Mouse (Mus musculus) T-helper 17 cell (primary cell): ENCODE data around the gene Sesn2.
"Not testable (repeated sequence)": the region's sequence is repeated elsewhere in the genome, so short reads cannot be mapped to it uniquely, and the experiment has no call there.

Experiments used
- in situ Hi-C, 2 experiments: fragments of 300-600 bp; cut with MboI, MseI; formaldehyde crosslinking; loops; 1 replicate in 1 of 2; 2 replicates in 1 of 2; pipeline ENCODE4 v1.15.1; 2025; ENCODE audit warnings: high pct_unique_total_duplicates in 2 of 2

The Sesn2 gene

GRCm38 (mm10) chr4:132510352-132510798 lies at the start of gene Sesn2:
Gene Sesn2 (minus strand): TSS chr4:132510501.
- in situ Hi-C loops: loop anchor here (5.0 to 25.0 kb wide), 4 partner anchors 48 to 1573 kb away; partner anchors contain the start of genes Matn1 (in 1 of the 2), Med18 (in 1 of the 2) and Phactr4 (in 1 of the 2)

DNA sequence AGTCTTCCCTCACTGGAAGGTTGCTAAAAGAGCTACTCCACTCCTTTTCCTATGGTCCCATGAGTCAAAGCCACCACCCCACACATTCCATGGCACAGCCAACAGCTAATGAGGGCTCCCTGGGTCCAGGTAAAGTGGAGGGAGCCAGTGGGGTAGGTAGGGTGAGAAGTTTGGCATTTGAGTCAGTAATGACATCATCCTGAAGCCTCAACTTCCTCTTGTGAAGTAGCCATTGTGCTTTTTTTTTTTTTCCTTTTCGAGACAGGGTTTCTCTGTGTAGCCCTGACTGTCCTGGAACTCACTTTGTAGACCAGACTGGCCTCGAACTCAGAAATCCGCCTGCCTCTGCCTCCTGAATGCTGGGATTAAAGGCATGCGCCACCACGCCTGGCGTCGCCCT lies 45.2 kb upstream of the Sesn2 start:
- in situ Hi-C loops: not testable (repeated sequence)

DNA sequence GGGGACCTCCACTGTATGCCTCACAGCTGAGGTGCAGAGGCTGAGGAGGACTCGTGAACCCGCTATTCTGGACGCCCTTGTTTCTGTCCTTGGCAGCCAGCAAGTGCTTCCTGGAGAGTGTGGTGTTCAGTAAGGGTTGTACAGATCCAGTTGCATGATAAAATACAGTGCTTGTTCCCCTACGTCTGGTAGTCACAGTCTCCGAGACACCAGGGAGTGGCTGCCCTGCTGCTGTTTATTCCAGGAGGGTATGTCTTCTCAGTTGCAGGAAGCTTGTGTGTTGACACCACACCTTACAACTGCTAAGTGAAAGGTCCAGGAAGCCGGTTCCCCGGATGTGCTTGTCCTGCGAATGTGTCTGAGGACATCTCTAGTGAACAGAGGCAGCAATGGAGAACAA lies 44.4 kb upstream of the Sesn2 start:
- in situ Hi-C loops: no loop called here

GRCm38 (mm10) chr4:132554221-132554620 lies 43.9 kb upstream of the Sesn2 start:
- in situ Hi-C loops: no loop called here

- in situ Hi-C loops: no loop called here
Observed at GRCm38 (mm10) chr4:132545851-132546250, 35.5 kb upstream of the Sesn2 start.

- in situ Hi-C loops: no loop called here
Observed at GRCm38 (mm10) chr4:132542724-132543123, 32.4 kb upstream of the Sesn2 start.

DNA sequence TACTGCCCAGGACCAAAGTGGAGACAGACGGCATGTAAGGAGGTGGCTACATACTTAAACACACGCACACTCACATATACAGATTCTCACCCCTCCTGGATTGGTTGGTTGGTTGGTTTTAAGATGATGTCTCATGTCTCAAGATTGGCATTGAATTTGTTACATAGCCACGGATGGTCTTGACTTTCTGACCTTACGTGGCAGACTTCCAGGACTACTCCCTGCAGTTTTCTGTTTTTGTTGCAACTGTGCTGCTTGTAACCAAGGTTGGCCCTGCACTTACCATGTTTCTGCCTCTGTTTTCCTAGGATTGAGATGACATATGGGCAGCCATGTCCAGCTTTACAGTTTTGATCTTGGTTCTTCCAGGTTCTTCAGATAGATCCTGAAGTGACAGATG lies 31.1 kb upstream of the Sesn2 start:
- in situ Hi-C loops: no loop called here

DNA sequence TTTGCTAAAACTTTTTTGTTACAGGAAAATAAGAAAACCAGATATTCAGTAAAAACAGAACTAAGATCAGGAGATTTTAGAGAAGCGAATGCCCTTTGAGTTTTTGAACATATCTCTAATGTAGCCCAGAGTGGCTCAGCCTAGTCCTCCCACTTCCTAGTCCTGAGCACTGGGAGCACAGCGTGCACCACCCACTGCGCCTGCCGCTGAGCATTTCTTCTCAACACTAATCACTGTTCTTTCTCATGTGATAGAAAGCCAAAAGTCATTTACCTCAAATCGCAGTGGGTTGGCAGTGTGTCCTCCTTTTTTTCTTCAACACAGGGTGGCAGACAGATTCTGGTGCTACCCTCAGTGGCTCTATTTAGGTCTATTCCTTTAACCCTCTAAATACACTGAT lies 29.2 kb upstream of the Sesn2 start:
- in situ Hi-C loops: no loop called here

- in situ Hi-C loops: no loop called here
Observed at GRCm38 (mm10) chr4:132535406-132536121, 25.3 kb upstream of the Sesn2 start, which contains the start of gene Dnajc8. Gene Dnajc8 (plus strand): TSS chr4:132535550.

GRCm38 (mm10) chr4:132532981-132533916 lies 22.9 kb upstream of the Sesn2 start, which contains the start of gene Atpif1:
Gene Atpif1 (minus strand): TSS chr4:132533659.
- in situ Hi-C loops: no loop called here

DNA sequence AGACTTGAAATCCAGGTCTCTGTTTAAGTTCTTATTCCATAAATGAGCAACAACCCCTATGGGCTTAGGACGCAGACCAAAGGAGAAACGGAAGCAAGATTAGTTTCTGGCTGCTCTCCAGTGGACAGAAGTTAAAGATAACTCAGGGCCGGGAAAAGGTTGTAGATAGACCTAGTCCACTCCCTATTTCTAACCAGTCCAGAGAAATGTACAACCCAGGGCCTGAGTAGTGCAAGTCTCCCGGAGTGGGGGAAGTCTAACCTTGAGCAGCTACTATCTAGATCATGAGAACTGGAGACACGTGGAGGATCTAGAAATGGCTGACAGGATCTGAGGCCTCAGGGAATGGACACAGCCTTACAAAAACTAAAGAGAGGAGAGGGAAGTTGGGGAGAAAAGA lies 22.2 kb upstream of the Sesn2 start:
- in situ Hi-C loops: no loop called here

DNA sequence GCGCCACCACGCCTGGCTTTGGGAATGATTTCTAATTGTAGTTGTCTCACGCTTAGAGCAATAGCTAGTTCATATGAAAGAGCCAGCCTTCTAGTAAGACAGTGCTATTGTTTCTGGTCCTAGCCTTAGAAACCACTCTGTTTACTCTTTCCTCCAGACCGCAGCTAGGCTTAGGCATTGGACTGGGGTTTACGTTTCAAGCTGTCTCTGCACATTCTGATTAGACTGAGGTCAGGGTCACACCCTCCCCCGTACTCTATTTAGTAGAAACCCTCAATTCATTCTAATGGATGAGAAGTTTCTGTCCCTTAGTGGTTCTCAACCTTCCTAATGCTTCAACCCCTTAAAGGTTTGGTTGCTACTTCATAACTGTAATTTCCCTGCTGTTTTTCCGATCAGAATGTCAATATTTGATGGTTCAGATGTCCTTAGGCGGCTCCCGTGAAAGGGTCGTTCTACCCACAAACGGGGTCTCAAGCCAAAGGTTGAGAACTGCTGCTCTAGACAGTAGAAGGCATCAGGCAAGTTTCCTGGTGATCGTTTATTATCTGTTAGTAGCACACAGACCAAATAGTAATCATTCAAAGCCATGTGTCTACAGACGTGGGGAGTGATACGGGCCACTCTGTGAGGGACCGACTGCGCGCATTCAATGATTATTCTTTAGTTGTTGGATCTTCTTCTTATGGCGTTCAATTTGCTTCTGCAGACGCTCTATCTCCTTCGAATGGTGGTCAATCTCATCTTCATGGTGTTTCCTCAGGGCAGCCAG lies 19.9 kb upstream of the Sesn2 start:
- in situ Hi-C loops: no loop called here

GRCm38 (mm10) chr4:132529344-132529743 lies 19.0 kb upstream of the Sesn2 start:
- in situ Hi-C loops: no loop called here

- in situ Hi-C loops: no loop called here
Observed at GRCm38 (mm10) chr4:132527917-132528522, 17.7 kb upstream of the Sesn2 start.

DNA sequence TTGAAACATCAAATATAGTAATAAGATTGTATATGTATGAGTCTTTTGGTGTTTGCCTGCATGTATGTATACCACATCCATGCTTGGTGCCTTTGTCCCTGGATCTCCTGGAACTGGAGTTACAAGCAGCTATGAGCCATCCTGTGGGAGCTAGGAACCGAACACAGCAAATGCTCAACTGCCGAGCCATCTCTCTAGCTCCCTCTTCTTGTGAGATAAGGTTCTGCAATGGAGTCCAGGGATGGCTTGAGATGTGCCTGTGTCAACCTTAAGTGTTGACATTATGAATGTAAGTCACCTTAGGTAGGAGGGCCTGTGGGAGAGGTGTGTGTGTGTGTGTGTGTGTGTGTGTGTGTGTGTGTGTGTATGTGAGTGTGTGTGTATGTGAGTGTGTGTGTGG lies 16.4 kb upstream of the Sesn2 start:
- in situ Hi-C loops: no loop called here

GRCm38 (mm10) chr4:132524808-132525207 lies 14.5 kb upstream of the Sesn2 start:
- in situ Hi-C loops: loop anchor here in 1 of 2 experiments (25.0 kb wide), 1 partner anchor 1588 kb away; the partner anchor contains the start of gene Matn1

DNA sequence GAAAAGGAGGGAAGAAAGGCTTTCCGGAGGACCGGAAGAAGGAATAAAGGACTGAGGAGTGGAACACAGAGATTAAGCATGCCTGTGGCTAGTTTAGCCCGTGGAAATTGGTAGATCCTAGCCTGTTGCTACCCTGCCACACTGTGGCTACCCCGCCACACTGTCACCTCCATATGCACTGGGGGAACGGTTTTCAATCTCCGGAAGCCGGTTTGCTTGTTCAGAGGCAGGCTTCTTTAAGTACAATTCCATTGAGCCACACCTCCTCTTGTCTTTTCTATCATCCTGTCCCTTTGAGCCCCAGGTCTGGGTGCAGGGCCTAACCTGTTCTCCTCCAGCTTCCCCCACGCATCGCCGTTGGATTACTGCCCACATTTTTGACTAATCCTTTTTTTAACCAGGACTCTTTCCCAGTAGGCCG lies 14.0 kb upstream of the Sesn2 start:
- in situ Hi-C loops: loop anchor here in 1 of 2 experiments (25.0 kb wide), 1 partner anchor 1587 kb away; the partner anchor contains the start of gene Matn1

DNA sequence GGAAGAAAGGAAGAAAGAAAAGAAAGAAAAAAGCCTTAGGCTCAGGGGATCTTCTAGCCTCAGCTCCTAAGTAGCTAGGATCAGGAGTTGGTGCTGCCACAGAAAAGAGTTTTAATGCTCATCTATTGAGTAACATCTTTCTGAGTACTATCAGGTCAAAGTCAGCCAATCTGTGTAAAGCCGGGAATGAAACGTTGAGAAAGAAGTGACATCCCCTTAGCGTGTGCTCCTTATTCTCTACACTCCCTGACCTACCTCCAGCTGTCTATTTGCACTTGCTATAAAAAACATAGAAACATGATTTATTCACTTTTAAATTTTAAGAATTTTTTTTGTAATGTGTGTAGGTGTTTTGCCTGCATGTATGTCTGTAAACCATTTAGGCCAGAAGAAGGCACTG lies 8.9 kb upstream of the Sesn2 start:
- in situ Hi-C loops: loop anchor here in 1 of 2 experiments (25.0 kb wide), 1 partner anchor 1582 kb away; the partner anchor contains the start of gene Matn1

- in situ Hi-C loops: loop anchor here in 1 of 2 experiments (25.0 kb wide), 1 partner anchor 1581 kb away; the partner anchor contains the start of gene Matn1
Observed at GRCm38 (mm10) chr4:132518066-132518465, 7.8 kb upstream of the Sesn2 start.

- in situ Hi-C loops: loop anchor here in 1 of 2 experiments (25.0 kb wide), 1 partner anchor 1578 kb away; the partner anchor contains the start of gene Matn1
Observed at GRCm38 (mm10) chr4:132515369-132516155, 5.3 kb upstream of the Sesn2 start.
